Mouse (Mus musculus) myocyte (in vitro differentiated cells): ENCODE data around the gene Mtf2.

ENCODE experiments used
- CEBPB ChIP-seq: IDR thresholded peaks from 2 replicates; pipeline ENCODE4 v1.6.1; 2011; ENCODE audit warnings: mild to moderate bottlenecking, moderate library complexity; ENCODE audit not compliant: poor library complexity, insufficient read depth, severe bottlenecking
- MAX ChIP-seq: IDR thresholded peaks from one replicate; pipeline ENCODE4 v1.6.1; 2011; ENCODE audit warnings: low read depth, mild to moderate bottlenecking, control low read depth
- MYOD1 ChIP-seq, 3 experiments: IDR thresholded peaks; one replicate each; pipeline ENCODE4 v1.6.1; 2011; ENCODE audit warnings: control low read depth in 2 of 3, low read depth in 2 of 3, mild to moderate bottlenecking in 2 of 3, moderate library complexity in 1 of 3; ENCODE audit not compliant: insufficient read length in 2 of 3, control insufficient read depth in 1 of 3
- MYOG ChIP-seq, 3 experiments: IDR thresholded peaks; one replicate each; pipeline ENCODE4 v1.6.1; 2011; ENCODE audit warnings: control low read depth in 2 of 3, low read depth in 2 of 3, mild to moderate bottlenecking in 2 of 3; ENCODE audit not compliant: insufficient read length in 2 of 3, control insufficient read depth in 1 of 3, insufficient read depth in 1 of 3
- POLR2A ChIP-seq: IDR thresholded peaks from one replicate; pipeline ENCODE4 v1.6.1; 2011; ENCODE audit warnings: low read depth, mild to moderate bottlenecking, control low read depth, moderate library complexity; ENCODE audit not compliant: insufficient read length
- TCF12 ChIP-seq: IDR thresholded peaks from one replicate; pipeline ENCODE4 v1.6.1; 2011; ENCODE audit warnings: mild to moderate bottlenecking, control low read depth; ENCODE audit not compliant: poor library complexity, insufficient read depth, severe bottlenecking
- TCF3 ChIP-seq: IDR thresholded peaks from one replicate; pipeline ENCODE4 v1.6.1; 2011; ENCODE audit warnings: low read depth, control low read depth; ENCODE audit not compliant: insufficient read length
- USF1 ChIP-seq: IDR thresholded peaks from one replicate; pipeline ENCODE4 v1.6.1; 2011; ENCODE audit warnings: low read depth, mild to moderate bottlenecking, control low read depth, moderate library complexity

GRCm38 (mm10) chr5:108019367-108019766 is 46.1 kb upstream of the Mtf2 start:
- no peak for TF ChIP-seq POLR2A
- TF ChIP-seq CEBPB = no peak
- no peak for TF ChIP-seq TCF12
- no peak for TF ChIP-seq USF1
- no peak for TF ChIP-seq MYOG (IDR thresholded peaks at IDR 0.05; ENCODE audit: control insufficient read depth in 1 of 3, insufficient read depth in 1 of 3, insufficient read length in 2 of 3, low read depth in 2 of 3)
- no peak for TF ChIP-seq TCF3
- no peak for TF ChIP-seq MAX
- TF ChIP-seq MYOD1 (IDR thresholded peaks at IDR 0.05; ENCODE audit: control insufficient read depth in 1 of 3, insufficient read length in 2 of 3, low read depth in 2 of 3) = no peak
